Mouse (Mus musculus) kidney, postnatal 36 days (tissue): ENCODE results near the gene Arl15.
A peak's percentile ranks its signal among the peaks of the same experiment; 100 is the strongest.

Source experiments
- DNase-seq, 2 experiments: peaks; one replicate each; pipeline ENCODE4 v3.0.0; 2021 to 2022; ENCODE audit warnings: mixed read lengths in 2 of 2

Gene Arl15

GRCm38 (mm10) chr13:113794039-113794704 is at the start of gene Arl15:
Arl15 (plus strand) TSS chr13:113794505.
- peak; percentile 99 for DNase-seq

- no peak for DNase-seq
Measured at GRCm38 (mm10) chr13:113745301-113745700, 49.0 kb upstream of the Arl15 start.

DNA sequence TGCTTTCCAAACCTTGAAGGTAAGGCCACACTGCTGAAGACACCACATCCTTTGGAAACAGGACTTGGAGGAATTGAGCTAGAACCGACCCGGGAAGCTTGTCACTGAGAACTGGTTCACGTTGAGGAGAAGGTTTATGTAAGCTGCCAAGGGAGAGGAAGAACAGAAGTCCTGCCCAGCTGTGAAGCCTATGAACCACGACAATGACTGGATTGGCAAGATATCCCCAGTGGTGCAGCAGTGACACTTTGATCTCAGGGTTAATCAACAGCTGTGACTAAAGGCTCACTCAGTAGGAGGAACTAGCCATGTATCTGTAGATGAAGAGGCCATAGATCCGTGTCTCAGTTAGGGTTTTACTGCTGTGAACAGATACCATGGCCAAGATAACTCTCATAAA is 43.5 kb upstream of the Arl15 start:
- peak; percentile 43 to 53 for DNase-seq

- peak; percentile 65 to 83 for DNase-seq
Measured at GRCm38 (mm10) chr13:113754731-113755689, 39.3 kb upstream of the Arl15 start.

DNA sequence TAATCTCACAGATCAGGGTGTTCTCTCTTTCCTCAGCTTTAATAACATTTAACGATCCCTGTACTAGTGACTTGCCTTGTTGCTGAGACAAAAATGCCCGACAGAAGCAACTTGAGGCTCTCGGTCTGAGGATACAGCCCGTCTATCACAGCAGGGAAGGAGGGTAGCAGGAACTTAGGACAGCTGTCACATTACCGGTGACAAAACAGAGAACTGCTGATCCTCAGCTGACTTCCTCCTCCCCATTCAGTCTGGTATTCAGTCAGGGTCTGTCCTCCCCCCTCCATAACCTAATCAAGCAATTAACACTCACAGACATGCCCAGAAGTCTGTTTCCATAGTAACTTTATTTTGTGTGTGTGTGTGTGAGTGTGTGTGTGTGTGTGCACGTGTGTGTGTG is 38.5 kb upstream of the Arl15 start:
- DNase-seq = no peak

- DNase-seq = no peak
Measured at GRCm38 (mm10) chr13:113761717-113762116, 32.6 kb upstream of the Arl15 start.

DNA sequence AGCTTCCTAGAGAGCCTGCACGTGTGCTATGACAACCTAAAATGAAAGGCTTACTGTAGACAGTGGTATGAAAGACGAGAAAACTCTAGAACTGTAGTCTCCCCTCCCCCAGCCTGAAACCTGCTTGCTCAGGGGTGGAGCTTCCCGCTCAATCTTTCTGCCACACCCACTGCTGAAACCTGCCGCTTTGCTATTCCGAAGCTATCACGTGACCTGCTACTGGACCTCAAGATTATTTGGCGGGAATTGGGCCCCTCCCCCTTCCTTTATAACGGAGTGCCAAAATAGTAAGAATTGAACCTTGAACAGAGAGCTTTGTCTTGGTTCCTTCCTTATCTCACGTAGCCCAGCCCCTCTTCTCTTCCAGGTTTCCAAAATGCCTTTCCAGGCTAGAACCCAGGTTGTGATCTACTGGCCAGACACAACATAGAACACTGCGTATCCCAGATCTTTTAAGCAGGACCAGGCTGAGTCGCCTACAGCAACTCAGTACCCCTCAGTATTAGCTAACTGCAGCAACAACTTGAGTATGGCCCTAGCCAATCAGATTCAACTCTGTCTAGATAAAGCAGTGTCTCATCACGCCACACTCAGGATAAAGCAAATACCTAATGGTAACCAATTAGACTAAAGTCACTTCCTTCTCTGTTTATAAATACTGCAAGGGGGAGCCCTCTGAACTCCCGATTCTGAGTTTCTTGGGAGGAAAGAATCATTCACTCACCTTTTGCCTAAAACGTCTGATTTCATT is 31.4 kb upstream of the Arl15 start:
- DNase-seq = no peak

DNA sequence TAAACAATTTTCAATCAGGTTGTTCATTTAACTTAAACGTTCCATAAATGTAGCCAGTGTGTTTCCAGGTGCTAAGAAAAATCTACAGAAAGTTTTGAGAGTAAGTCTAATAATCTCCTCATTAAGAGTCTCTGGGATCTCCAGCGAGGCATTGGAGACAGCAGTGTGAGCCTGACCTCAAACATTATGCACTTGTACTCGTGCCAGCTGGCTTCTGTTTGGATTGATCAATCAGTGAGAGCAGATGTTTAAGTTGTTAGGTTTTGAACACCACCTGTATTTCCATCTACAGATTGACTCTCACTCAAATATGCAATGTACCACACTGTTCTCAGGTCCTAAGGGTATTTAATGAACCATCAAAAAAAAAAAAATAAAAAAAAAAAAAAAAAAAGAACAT is 28.9 kb upstream of the Arl15 start:
- DNase-seq = no peak

GRCm38 (mm10) chr13:113769829-113770228 is 24.5 kb upstream of the Arl15 start:
- no peak for DNase-seq

- no peak for DNase-seq
Measured at GRCm38 (mm10) chr13:113770340-113770739, 24.0 kb upstream of the Arl15 start.

- DNase-seq = no peak
Measured at GRCm38 (mm10) chr13:113771340-113771739, 23.0 kb upstream of the Arl15 start.

DNA sequence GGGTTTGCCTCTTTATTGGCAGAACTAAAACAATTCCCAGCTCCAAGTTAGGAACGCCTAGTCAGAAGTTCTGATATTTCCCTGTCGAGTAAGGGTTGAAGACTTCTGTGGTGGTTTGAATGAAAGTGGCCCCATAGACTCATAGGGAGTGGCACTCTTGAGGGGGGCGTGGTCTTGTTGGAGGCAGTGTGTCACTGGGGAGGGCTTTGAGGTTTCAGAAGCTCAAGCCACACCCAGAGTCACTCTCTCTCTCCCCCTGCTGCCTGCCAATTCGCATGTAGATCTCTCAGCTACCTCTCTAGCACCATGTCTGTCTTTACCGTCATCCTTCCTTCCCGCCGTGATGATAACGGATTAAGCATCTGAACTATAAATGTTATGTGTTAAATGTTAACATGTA is 19.5 kb upstream of the Arl15 start:
- DNase-seq = no peak

DNA sequence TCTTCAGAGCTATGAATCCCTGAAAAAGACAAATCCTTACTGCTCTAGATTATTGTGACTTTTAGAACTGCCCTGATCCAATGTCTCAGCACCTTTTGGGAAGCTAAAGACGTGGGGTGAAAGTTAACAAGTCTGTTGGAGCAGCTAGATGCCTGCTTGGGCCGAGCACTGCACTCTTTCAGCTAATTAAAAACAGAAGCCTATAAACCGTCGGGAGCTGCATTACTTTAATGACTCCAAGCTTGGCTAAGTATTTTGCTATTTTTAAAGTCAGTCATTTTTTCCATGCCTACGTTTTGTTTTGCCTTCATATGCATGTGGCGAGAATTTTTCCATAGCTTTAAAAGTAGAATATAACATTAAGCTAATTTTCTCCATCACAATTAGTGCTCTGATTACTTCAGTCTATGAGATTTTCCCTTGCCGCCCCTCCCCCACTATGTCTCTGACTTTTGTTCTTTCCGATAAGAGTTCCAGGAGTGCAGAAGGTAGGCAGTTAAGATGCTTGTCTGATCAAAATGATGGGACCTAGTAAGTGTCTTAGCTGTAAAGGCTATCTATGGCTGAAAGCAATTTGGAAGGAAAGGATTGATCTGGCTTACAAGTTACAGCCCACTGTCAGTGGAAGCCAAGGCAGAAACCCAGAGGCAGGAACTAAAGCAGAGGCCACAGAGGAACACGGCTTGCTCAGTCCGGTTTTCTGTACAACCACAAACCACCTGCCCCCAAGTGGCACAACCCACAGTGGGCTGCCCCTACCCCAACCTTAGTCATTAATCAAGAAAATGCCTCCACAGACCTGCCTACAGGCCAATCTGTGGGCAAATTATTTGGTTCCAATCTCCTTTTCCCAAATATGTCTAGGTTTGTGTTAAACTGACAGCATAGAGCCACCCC is 18.8 kb upstream of the Arl15 start:
- peak in 1 of 2 experiments; percentile 14 for DNase-seq

- DNase-seq = no peak
Measured at GRCm38 (mm10) chr13:113785803-113786202, 8.5 kb upstream of the Arl15 start.

DNA sequence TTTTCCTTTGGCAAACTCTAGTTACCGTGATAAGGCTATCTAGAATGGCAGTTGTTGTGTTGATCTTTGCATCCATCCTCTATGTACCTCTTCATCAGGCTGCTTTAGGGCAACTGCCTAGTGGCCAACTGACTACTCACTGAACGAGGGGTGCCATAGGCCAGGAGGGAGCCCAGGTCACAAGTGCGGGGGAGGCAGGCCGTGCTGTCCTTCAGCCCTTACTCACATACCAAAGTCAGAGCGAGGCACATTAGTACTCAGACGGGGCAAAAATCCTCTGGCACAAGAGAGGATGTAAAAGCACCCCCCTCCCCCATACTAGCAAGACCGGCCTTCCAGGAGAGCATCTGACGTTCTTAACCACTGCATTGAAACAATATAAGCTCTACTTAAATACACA is 7.2 kb upstream of the Arl15 start:
- no peak for DNase-seq

DNA sequence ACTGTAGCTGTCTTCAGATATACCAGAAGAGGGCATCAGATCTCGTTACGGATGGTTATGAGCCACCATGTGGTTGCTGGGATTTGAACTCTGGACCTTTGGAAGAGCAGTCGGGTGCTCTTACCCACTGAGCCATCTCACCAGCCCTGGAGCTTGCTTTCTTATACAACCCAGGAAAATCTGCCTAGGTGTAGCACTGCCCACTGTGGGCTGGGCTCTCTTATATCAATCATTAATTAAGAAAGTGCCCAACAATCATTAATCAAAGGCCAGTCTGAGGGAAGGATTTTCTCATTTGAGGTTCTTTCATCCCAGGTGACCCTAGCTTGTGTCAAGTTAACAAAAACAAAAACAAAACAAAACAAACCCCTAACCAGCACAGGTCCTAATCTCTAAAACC is 4.3 kb upstream of the Arl15 start:
- peak; percentile 30 to 53 for DNase-seq

- no peak for DNase-seq
Measured at GRCm38 (mm10) chr13:113793637-113794036, 668 bp upstream of the Arl15 start.

GRCm38 (mm10) chr13:113794705-113795655 is 675 bp downstream of the Arl15 start:
- peak; percentile 77 to 86 for DNase-seq

GRCm38 (mm10) chr13:113797378-113797777 is 3.1 kb downstream of the Arl15 start:
- no peak for DNase-seq

GRCm38 (mm10) chr13:113799361-113799760 is 5.1 kb downstream of the Arl15 start:
- DNase-seq = no peak

DNA sequence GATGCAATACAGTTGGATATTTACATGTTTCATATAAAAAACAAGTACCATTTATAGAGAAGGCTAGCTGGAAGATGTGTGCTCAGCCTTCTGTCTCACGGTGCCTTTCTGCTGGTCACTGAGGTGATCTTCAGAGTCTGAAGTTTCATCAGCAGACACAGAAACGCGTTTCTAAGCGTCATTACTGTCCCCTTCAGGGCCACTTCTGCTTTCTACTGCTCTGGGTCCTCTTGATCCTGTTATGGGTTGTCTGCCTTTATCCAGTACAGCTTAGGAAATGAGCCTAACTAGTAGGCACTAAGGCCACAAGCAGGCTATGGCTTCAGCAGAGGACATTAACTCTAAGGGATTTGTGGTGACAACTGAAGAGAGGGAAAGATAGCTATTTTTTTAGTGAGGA is 5.9 kb downstream of the Arl15 start:
- DNase-seq = no peak
